Mouse (Mus musculus): Measurements from ENCODE around the gene Pxn. TPM values are rescaled to one million over a fixed set of nuclear protein-coding genes. Genes with fewer than 3 reads are reported as not detected.

The Pxn gene
- total RNA-seq, 2 experiments from 2014 or later, result 58.9 to 64.7 TPM

- intact Hi-C loops (cut with DNase I), result no loop called here
- DNase-seq, result no peak
Observed at GRCm38 (mm10) chr5:115547014-115547413, 40.5 kb downstream of the Pxn start.

GRCm38 (mm10) chr5:115547421-115547820 lies 40.9 kb downstream of the Pxn start:
- no peak for DNase-seq
- intact Hi-C loops (cut with DNase I), result no loop called here

- intact Hi-C loops (cut with DNase I), result no loop called here
- DNase-seq, result no peak
Observed at GRCm38 (mm10) chr5:115548501-115549285, 42.2 kb downstream of the Pxn start.

- DNase-seq, result no peak
- intact Hi-C loops (cut with DNase I), result no loop called here
Observed at GRCm38 (mm10) chr5:115550482-115551005, 44.1 kb downstream of the Pxn start.

- no peak for DNase-seq
- intact Hi-C loops (cut with DNase I), result no loop called here
Observed at GRCm38 (mm10) chr5:115551386-115551785, 44.9 kb downstream of the Pxn start.

GRCm38 (mm10) chr5:115551799-115552198 lies 45.3 kb downstream of the Pxn start:
- intact Hi-C loops (cut with DNase I), result no loop called here
- DNase-seq, result no peak

GRCm38 (mm10) chr5:115553801-115554420 lies 47.4 kb downstream of the Pxn start:
- intact Hi-C loops (cut with DNase I), result no loop called here
- no peak for DNase-seq

- DNase-seq, result no peak
- intact Hi-C loops (cut with DNase I), result no loop called here
Observed at GRCm38 (mm10) chr5:115554536-115555291, 48.2 kb downstream of the Pxn start.

GRCm38 (mm10) chr5:115556217-115556616 lies 49.7 kb downstream of the Pxn start:
- peak; percentile 81 to 89 for DNase-seq
- intact Hi-C loops (cut with DNase I), result loop anchor here (1.0 kb wide), 1 partner anchor 50 kb away; the partner anchor contains the start of gene Pxn

GRCm38 (mm10) chr5:115558182-115558794 lies 51.8 kb downstream of the Pxn start:
- intact Hi-C loops (cut with DNase I), result no loop called here
- DNase-seq, result no peak

GRCm38 (mm10) chr5:115559237-115560101 lies 53.0 kb downstream of the Pxn start, which contains the start of gene Rplp0:
Rplp0 (plus strand) TSS chr5:115559467.
- DNase-seq, result peak; percentile 100
- intact Hi-C loops (cut with DNase I), result no loop called here

GRCm38 (mm10) chr5:115560336-115560905 lies 53.9 kb downstream of the Pxn start:
- intact Hi-C loops (cut with DNase I), result no loop called here
- no peak for DNase-seq

GRCm38 (mm10) chr5:115563771-115564585 lies 57.5 kb downstream of the Pxn start:
- no peak for DNase-seq
- intact Hi-C loops (cut with DNase I), result no loop called here

GRCm38 (mm10) chr5:115564737-115565393 lies 58.4 kb downstream of the Pxn start, which contains the start of gene Gcn1l1:
Gcn1l1 (plus strand) TSS chr5:115565254.
- intact Hi-C loops (cut with DNase I), result no loop called here
- peak; percentile 83 to 86 for DNase-seq

- no peak for DNase-seq
- intact Hi-C loops (cut with DNase I), result no loop called here
Observed at GRCm38 (mm10) chr5:115565403-115565802, 58.9 kb downstream of the Pxn start.

- intact Hi-C loops (cut with DNase I), result no loop called here
- DNase-seq, result no peak
Observed at GRCm38 (mm10) chr5:115568681-115569080, 62.2 kb downstream of the Pxn start.

- intact Hi-C loops (cut with DNase I), result no loop called here
- no peak for DNase-seq
Observed at GRCm38 (mm10) chr5:115569308-115569707, 62.8 kb downstream of the Pxn start.

GRCm38 (mm10) chr5:115569721-115570120 lies 63.2 kb downstream of the Pxn start:
- intact Hi-C loops (cut with DNase I), result no loop called here
- DNase-seq, result no peak
